Mouse (Mus musculus) neural tube, embryonic 11.5 days (tissue): Measurements from ENCODE around the gene Csdc2. TPM values are rescaled to one million over a fixed set of nuclear protein-coding genes. Genes with fewer than 3 reads are reported as not detected.

Experiments
- ATAC-seq: fragments of 200-750 bp; cut with Nextera tagmentation; 2 replicates; pipeline ENCODE4 v1.8.0; 2017; ENCODE audit warnings: moderate number of reproducible peaks, mild to moderate bottlenecking, moderate TSS enrichment, moderate library complexity; ENCODE audit not compliant: insufficient read depth, low FRiP score, low TSS enrichment
- DNase-seq: peaks from one replicate; pipeline ENCODE4 v3.0.0-alpha.2; 2015; ENCODE audit warnings: low spot score
- H3K27ac ChIP-seq: fragments of 300-500 bp; sonication (generic); 2 replicates; pipeline ENCODE4 v1.5.1; 2014; ENCODE audit warnings: low read depth, mild to moderate bottlenecking, low read length
- H3K27me3 ChIP-seq: fragments of 300-500 bp; sonication (generic); 2 replicates; pipeline ENCODE4 v1.6.1; 2014; ENCODE audit warnings: mild to moderate bottlenecking, low read length, mixed read lengths; ENCODE audit not compliant: control insufficient read depth, insufficient read depth
- H3K36me3 ChIP-seq: fragments of 300-500 bp; sonication (generic); 2 replicates; pipeline ENCODE4 v1.6.1; 2014; ENCODE audit warnings: mild to moderate bottlenecking, low read length, moderate library complexity, mixed read lengths; ENCODE audit not compliant: control insufficient read depth, insufficient read depth
- H3K4me1 ChIP-seq: fragments of 300-500 bp; sonication (generic); 2 replicates; pipeline ENCODE4 v1.6.1; 2014; ENCODE audit warnings: low read length, mixed read lengths; ENCODE audit not compliant: control insufficient read depth, insufficient read depth
- H3K4me2 ChIP-seq: fragments of 300-500 bp; sonication (generic); 2 replicates; pipeline ENCODE4 v1.6.1; 2014; ENCODE audit warnings: low read depth, mild to moderate bottlenecking, moderate library complexity
- H3K4me3 ChIP-seq: fragments of 300-500 bp; sonication (generic); 2 replicates; pipeline ENCODE4 v1.5.1; 2014; ENCODE audit warnings: low read depth, low read length
- H3K9ac ChIP-seq: fragments of 300-500 bp; sonication (generic); 2 replicates; pipeline ENCODE4 v1.6.1; 2014; ENCODE audit warnings: mild to moderate bottlenecking, low read length
- H3K9me3 ChIP-seq: fragments of 300-500 bp; sonication (generic); 2 replicates; pipeline ENCODE4 v1.6.1; 2016; ENCODE audit warnings: low read length; ENCODE audit not compliant: control insufficient read depth
- WGBS: fragments of 180-500 bp; shearing (Covaris S2); extraction: QIAGEN DNeasy Blood & Tissue Kit; methylation state at CpG from one replicate; pipeline ENCODE4 v1.1.7; 2014; 5-methylcytosine and 5-hydroxymethylcytosine counted together
- polyA plus RNA-seq: library from polyadenylated mRNA; unstranded; fragments of >200 nt; fragmentation: Nextera tagmentation; extraction: Ambion mirVana; gene quantifications from 2 replicates; pipeline ENCODE4 v1.2.1, GENCODE M21; 2014

Csdc2 gene
- polyA plus RNA-seq, 1 experiment from 2014 or later = 25.7 TPM

DNA sequence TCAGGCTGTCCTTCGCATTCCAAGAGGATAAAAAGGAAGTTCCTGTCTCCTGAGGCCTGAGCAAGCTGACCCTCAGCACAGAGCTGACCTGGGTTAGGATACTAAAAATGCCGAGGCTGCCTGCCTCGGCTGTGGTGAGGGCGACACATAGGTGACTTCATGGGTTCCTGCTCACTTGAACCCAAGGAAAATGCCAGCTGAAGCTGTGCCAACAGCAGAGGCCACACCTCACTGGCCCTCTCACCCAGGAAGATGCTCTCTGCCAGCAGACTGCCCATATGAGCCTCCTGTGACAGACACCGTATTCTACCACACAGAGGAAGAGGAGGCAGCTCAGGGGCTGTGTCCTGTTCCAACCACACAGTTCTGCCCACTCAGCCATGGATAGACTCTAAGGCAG, 17.5 kb upstream of the Csdc2 start:
- Histone ChIP-seq H3K36me3 (peaks cover 19% of the 10 kb centered on the region), H3K27ac (no peak overlapping the region), H3K4me3 (no peak overlapping the region), H3K4me1 (no peaks in the 10 kb centered on the region), H3K9ac (no peak overlapping the region), H3K27me3 (no peaks in the 10 kb centered on the region), H3K9me3 (no peaks in the 10 kb centered on the region), H3K4me2 (no peak overlapping the region)
- 84% methylated on average over 5 of the region's 5 CpGs for WGBS
- DNase-seq = no peak
- ATAC-seq = no peak

DNA sequence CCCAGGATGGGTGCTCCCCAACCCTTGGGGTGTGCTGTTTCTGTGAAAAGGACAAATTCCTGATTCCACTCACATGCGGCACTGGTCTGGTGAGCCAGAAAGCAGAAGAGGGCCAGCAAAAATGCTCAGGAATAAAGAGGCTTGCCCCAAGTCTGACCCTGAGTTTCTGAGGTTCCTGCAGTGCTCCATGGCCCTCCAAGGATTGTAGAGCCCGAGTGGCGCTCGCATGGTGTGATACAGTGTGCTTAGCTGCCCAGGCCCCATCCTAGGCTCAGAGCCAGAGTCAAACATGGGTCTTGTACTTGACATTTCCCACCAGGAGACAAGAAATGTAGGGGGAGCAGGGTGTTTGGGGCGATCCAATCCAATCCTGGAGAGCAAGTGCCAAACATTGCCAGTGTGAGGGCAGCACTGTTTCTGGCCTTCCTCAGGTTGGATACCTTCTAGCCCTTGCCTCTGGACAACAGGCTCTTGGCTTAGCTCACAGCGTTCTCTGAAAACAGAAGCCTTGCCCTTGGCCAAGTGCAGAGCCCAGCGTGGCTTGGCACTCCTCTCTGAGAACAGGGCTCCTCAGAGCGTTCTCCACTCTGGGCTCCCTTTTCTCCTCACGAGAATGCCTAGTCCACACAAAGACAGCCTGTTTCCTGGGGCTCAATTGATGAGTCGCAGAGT, 15.9 kb upstream of the Csdc2 start:
- H3K9ac ChIP-seq = no peak overlapping the region
- H3K27ac ChIP-seq = no peak overlapping the region
- no peak overlapping the region for H3K4me2 ChIP-seq
- no peaks in the 10 kb centered on the region for H3K9me3 ChIP-seq
- H3K36me3 ChIP-seq = peaks cover 10% of the 10 kb centered on the region
- no peaks in the 10 kb centered on the region for H3K27me3 ChIP-seq
- no peak for ATAC-seq
- WGBS = 91% methylated on average over 10 of the region's 10 CpGs
- H3K4me3 ChIP-seq = no peak overlapping the region
- no peak for DNase-seq
- H3K4me1 ChIP-seq = peaks cover 3% of the 10 kb centered on the region

DNA sequence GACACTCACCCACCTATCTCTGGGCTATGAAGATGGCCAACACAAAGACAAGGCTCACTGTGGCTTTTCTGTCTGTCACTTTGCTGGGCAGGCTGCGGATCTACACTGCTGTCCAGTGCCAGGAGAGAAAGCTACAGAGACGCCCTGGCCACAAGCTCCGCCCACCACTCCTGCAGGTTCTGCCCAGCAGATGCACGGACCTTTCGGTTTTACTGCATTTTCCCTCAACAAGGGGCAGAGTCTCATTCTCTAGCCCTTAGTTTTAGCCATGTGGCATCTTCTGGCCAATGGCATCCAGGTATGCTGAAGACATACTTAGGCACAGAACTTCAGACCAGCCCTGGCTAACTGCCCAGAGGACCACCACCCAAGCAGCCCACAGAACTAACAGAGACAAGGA, 15.3 kb upstream of the Csdc2 start:
- no peak overlapping the region for H3K27ac ChIP-seq
- H3K9ac ChIP-seq = no peak overlapping the region
- ATAC-seq = no peak

DNA sequence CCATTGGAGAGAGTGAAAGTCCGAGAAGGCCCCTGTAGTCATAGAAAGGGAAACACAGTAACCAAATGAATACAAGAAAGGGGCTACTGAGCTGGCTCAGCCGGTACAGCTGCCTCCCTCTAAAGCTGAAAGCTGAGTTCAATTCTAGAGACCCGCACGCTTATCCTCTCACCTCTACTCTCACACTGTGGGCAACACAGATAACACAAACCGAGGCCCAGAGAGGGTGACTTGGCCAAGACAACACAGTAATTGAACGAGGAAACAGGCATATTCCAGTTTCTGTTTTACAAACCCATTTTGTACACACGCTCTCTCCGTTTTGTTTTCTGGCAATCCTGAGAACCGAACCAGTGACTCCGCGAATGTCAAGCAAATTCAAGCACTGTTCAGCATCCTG, 11.6 kb upstream of the Csdc2 start:
- DNase-seq = no peak
- Histone ChIP-seq H3K27me3 (no peaks in the 10 kb centered on the region), H3K4me3 (peak overlapping the region; percentile 48), H3K27ac (no peak overlapping the region), H3K9ac (no peak overlapping the region; the same call in 1 of the 2 replicates), H3K4me1 (peaks cover 3% of the 10 kb centered on the region), H3K9me3 (no peaks in the 10 kb centered on the region), H3K4me2 (peak overlapping the region; percentile 79), H3K36me3 (no peaks in the 10 kb centered on the region)
- ATAC-seq = no peak
- 85% methylated on average over 11 of the region's 11 CpGs for WGBS

More for the DNA sequence above, 15.3 kb upstream of the Csdc2 start:
- 70% methylated on average over 5 of the region's 5 CpGs for WGBS
- Histone ChIP-seq H3K36me3 (peaks cover 5% of the 10 kb centered on the region; the same call in 1 of the 2 replicates), H3K4me1 (peaks cover 3% of the 10 kb centered on the region), H3K4me2 (no peak overlapping the region), H3K4me3 (no peak overlapping the region), H3K9me3 (no peaks in the 10 kb centered on the region), H3K27me3 (no peaks in the 10 kb centered on the region)
- no peak for DNase-seq

DNA sequence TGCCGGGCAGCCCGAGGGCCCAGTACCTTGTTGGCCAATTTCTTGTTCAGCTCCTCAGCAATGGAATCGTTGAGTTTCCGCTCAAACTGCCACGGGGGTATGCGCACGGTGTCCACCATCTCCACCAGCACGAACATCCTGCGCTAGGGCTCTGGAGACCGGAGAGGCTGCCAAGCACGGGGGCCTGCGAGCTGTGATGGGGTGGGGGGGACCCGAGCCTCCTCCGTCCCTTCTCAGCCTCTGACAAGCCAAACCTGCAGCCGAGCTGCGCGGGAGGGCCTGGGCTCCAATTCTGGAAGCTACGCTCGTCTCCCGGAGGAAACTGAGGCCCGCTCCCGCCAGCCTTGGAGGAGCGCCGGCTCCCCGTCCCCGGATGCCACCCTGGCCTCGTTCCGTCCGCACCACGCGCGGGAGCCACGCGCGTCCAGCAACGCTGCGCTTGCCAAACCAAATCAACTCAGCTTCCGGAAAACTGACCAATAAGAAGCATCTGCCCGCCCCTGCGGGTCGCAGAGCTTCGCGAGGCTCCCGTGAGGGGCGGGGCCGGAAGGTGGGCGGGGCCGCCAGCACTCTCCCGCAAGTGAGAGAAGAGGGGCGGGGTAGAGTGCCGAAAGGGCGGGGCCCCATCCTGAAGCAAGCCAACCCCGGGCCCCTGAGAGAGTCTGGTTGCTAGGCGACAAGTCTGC, 10.7 kb upstream of the Csdc2 start, which contains the start of gene Polr3h:
Polr3h (minus strand) TSS at position 481 of the 686 bp plus-strand sequence.
- Histone ChIP-seq H3K4me1 (peaks cover 3% of the 10 kb centered on the region), H3K27me3 (no peaks in the 10 kb centered on the region), H3K9ac (peak within 1 kb of the TSS; percentile 53), H3K27ac (peak within 1 kb of the TSS; percentile 73), H3K36me3 (no peaks in the 10 kb centered on the region), H3K4me3 (peak within 1 kb of the TSS; percentile 48), H3K9me3 (no peaks in the 10 kb centered on the region), H3K4me2 (peak within 1 kb of the TSS; percentile 79)
- under 1% methylated on average over 54 of the region's 54 CpGs for WGBS
- DNase-seq (peak; percentile 98), ATAC-seq (peak; percentile 92)

DNA sequence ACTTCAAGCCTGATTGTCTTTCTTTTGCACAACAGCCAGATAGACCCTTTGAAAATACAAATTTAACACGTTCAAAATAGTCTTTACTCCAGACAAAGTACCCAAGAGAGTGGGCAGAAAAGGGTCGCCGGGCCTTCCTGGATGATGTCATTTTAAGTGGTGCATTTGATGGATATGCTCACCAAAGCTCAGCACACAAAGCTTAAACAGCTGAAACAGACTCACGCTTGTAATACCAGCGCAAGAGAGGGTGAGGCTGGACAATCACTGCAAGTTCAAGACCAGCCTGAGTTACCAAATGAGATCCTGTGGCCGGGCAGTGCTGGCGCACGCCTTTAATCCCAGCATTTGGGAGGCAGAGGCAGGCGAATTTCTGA, 10.1 kb upstream of the Csdc2 start:
- H3K9ac ChIP-seq = no peak overlapping the region
- peaks cover 3% of the 10 kb centered on the region for H3K4me1 ChIP-seq
- DNase-seq (no peak), ATAC-seq (peak; percentile 66)
- H3K27ac ChIP-seq = peak overlapping the region; percentile 73
- peak overlapping the region; percentile 26; the same call in 1 of the 2 replicates for H3K4me2 ChIP-seq
- H3K36me3 ChIP-seq = no peaks in the 10 kb centered on the region
- no peak overlapping the region for H3K4me3 ChIP-seq
- no peaks in the 10 kb centered on the region for H3K27me3 ChIP-seq
- WGBS = 33% methylated on average over 9 of the region's 9 CpGs
- no peaks in the 10 kb centered on the region for H3K9me3 ChIP-seq

DNA sequence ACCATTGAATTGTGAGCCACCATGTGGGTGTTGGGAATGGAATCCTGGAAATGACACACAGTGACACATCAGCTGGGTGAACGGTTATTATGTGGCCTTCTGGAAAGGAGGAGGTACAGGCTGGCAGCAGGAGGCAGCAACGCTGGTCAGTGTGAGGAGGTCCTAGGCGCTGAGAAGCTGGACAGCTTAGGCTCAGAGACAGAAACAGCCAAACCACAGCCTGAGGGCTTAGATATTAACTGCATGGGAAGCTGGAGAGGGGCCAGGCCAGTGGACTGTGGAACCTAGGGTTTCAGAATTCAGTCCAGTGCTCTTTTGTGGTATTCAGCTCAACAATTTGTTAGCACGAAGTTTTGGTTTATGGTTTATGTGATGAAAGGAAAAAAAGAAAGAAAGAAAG, 8.8 kb upstream of the Csdc2 start:
- no peak for DNase-seq
- Histone ChIP-seq H3K9me3 (no peaks in the 10 kb centered on the region), H3K4me3 (no peak overlapping the region), H3K36me3 (no peaks in the 10 kb centered on the region), H3K4me1 (peaks cover 3% of the 10 kb centered on the region), H3K27me3 (no peaks in the 10 kb centered on the region), H3K27ac (no peak overlapping the region), H3K9ac (no peak overlapping the region), H3K4me2 (no peak overlapping the region)
- WGBS = 68% methylated on average over 4 of the region's 4 CpGs
- no peak for ATAC-seq

DNA sequence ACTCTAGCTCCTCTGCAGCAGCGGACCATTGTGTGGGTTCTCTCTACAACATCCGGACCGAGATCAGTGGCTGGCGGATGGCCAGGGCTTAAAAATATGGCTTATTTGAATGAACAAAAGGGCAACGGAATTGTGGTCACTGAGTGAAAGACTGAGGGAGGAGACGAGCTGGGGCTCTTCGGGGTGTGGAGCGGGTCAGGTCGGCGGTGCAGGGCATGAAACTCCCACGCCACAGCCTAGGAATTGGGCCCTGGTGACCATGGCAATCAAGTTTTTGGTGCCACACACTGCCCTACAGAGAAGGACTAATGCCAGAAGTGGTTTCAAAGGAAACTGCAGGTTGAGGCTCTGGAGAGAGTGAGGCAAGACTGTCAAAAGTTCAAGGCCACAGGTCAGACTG, 8.3 kb upstream of the Csdc2 start:
- Histone ChIP-seq H3K27ac (no peak overlapping the region), H3K4me2 (no peak overlapping the region), H3K4me3 (no peak overlapping the region), H3K9ac (no peak overlapping the region), H3K36me3 (no peaks in the 10 kb centered on the region), H3K9me3 (no peaks in the 10 kb centered on the region), H3K27me3 (no peaks in the 10 kb centered on the region), H3K4me1 (peaks cover 3% of the 10 kb centered on the region)
- no peak for DNase-seq
- ATAC-seq = no peak
- 63% methylated on average over 11 of the region's 11 CpGs for WGBS

DNA sequence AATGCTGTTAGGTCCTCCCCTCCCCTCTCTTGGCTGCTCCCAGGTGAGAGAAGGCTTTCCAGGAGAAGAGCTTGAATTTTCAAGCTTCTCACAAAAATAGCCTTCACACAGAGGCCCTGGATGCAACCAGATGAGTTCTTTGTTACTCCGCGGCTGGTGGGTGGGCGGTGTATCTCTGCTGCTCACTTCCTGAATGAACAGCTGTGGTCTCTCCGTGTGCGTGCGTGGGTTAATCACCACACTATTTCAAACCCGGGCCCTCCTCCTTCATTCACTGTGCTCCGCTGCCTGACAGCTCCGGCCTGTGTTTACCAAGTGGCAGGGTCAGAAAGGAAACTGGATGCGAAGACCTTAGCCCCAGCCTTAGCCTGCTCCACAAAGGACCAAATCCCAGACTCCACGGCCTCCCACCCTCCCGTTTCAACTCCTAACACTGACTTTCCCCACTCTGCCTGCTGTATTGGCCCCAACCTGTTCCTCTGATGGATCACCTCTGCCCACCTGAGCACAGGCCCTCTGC, 3.5 kb upstream of the Csdc2 start:
- Histone ChIP-seq H3K4me3 (no peak overlapping the region), H3K27me3 (no peaks in the 10 kb centered on the region), H3K9me3 (no peaks in the 10 kb centered on the region), H3K4me1 (peaks cover 12% of the 10 kb centered on the region), H3K9ac (peak overlapping the region; percentile 31), H3K27ac (no peak overlapping the region), H3K4me2 (no peak overlapping the region), H3K36me3 (no peaks in the 10 kb centered on the region)
- ATAC-seq (no peak), DNase-seq (no peak)
- 30% methylated on average over 12 of the region's 12 CpGs for WGBS
